Mouse (Mus musculus) embryonic stem cell, embryonic (primary cell): ENCODE measurements around the gene Vipr1.

Experiments
- CTCF ChIA-PET, 4 experiments: fragments of 300-600 bp in 2 of 4; fragments of 350-600 bp in 2 of 4; sonication (Branson Sonifier 250); formaldehyde crosslinking; loops; one replicate each; lab custom pipeline; 2022; ENCODE audit warnings: inconsistent platforms in 2 of 4; lab: Charles Lee
- POLR2A ChIA-PET, 4 experiments: fragments of 300-600 bp in 2 of 4; fragments of 350-600 bp in 2 of 4; sonication (Branson Sonifier 250); formaldehyde crosslinking; loops; one replicate each; lab custom pipeline; 2022; ENCODE audit warnings: antibody characterized with exemption in 4 of 4, inconsistent platforms in 1 of 4; lab: Charles Lee

Gene Vipr1

DNA sequence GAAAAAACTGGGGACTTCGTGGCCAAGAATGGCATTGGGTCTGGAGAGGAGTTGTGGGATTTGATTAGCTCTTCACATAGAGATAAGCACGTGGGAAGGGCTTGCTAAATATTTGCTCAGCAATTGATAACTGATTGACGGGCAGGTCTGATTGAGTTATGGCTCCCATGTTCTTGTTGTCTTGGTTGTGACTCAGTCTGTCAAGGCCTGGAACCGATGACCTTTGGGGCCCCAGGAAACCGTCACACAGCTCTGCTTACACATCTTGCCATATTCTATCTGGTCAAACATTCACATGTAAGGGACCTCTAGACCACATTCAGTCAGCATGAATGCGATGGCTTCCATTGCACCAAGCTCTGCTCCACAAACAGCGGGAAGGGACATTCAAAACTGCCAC is 15.7 kb downstream of the Vipr1 start:
- POLR2A ChIA-PET, result interaction anchor here in 2 of 4 experiments (0.5 to 1.7 kb wide), 2 partner anchors 16 to 726 kb away, joined by 3 to 4 read pairs; partner anchors contain the start of gene Vipr1 (in 1 of the 2)

DNA sequence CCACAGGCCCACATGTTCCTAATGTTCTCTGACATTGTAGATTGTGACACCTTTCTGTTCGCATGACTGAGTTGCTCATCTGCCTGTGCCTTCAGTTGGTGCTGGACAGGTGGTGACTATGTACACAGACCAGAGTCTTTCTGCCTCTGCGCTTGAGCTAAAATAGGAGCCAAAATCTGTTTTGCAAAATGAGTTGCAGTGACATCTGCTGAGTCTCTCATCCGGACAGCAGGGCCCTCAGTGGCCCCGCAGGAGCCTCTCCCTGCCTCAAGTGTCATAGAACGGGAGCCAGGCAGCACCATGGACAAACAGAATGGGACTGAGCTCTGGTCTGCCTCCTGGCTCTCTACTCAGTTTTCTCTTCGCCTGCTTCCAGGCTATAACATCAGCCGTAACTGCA is 17.3 kb downstream of the Vipr1 start:
- POLR2A ChIA-PET, result no interaction called here
- CTCF ChIA-PET, result interaction anchor here in 1 of 4 experiments (0.9 kb wide), 1 partner anchor 201 kb away, joined by 3 read pairs; no protein-coding TSS in a partner anchor

More for the DNA sequence above, 15.7 kb downstream of the Vipr1 start:
- CTCF ChIA-PET, result interaction anchor here in 3 of 4 experiments (0.5 to 0.7 kb wide), 3 partner anchors 16 to 173 kb away, joined by 3 read pairs; no protein-coding TSS in a partner anchor

DNA sequence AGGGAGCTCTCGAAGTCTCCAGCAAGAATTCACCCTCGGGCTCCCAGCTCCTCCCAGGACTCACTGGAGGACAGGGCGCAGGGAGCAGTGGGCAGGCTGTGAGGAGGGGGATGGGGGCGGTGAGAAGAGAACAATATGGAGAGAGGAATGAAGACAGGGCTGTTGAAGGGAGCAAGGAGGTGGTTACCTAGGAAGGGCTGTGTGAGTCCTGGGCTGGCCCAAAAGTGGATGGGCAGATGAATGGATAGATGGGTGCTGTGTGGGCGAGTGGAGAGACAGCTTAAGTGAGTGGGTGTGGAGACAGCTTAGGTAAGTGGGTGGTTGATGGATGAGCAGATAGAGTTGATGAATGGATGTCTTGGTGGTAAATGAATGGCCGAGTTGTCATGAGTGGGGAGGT is 21.0 kb downstream of the Vipr1 start:
- ChIA-PET CTCF (interaction anchor here in 1 of 4 experiments (1.6 kb wide), 1 partner anchor 185 kb away, joined by 5 read pairs; no protein-coding TSS in a partner anchor), POLR2A (no interaction called here)

DNA sequence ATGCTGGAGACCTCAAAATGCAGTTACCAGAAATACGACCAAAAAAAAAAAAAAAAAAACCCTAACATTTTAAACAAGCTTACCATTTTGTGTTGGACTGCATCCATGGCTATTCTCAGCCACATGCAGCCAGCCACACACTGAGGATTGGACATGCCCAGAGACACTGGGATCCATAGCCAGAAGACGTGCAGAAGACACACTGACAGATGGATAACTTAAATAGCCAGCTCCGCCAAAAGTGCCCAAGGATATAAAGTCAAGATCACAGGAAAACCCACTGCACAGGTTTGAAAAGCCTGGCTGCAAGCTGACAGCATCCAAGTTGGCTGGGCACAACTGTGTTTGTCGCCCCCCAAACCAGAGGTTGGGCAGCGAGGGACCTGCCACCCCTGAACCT is 21.6 kb downstream of the Vipr1 start:
- CTCF ChIA-PET, result interaction anchor here in 3 of 4 experiments (0.5 to 2.8 kb wide), 4 partner anchors 9 to 161 kb away, joined by 3 to 6 read pairs (median 4); partner anchors contain the start of genes Lyzl4 (in 1 of the 3) and Vipr1 (in 1 of the 3)
- POLR2A ChIA-PET, result interaction anchor here in 1 of 4 experiments (1.1 kb wide), 1 partner anchor 116 kb away, joined by 6 read pairs; no protein-coding TSS in a partner anchor

DNA sequence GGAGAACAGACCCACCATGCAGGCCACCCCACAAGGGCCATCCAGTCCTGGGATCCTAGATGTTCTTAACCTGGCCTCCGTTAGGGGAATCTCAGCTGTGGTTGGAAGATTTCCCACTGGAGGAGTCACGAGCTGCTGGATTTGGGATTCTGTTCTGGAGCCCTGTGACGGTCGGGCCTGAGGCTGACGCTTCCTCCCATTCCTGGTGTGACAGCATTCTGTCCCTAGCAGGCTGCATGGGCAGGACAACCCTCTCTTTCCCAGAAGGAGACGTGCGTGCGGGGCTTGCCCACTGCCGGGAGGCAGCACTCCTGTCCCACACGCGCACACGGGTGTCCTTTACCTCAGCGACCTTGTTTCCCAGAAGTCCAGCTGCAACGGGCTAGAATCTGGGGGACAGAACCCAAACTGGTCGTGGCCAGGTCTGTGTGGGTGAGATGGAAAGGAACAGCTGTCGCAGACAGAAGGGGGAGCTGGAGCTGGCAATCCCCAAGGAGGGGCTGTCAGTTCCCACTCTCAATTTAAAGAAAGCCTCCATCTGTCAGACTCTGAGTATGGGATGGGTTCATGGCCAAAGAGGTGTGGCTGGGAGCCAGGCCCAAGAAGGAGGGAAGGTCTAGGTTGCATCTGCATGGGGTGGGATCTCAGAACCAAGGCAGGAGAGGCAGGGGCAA is 24.6 kb downstream of the Vipr1 start:
- ChIA-PET POLR2A (interaction anchor here in 1 of 4 experiments (1.2 kb wide), 1 partner anchor 25 kb away, joined by 3 read pairs; the partner anchor contains the start of gene Lyzl4), CTCF (interaction anchor here in 3 of 4 experiments (0.8 to 2.8 kb wide), 5 partner anchors 13 to 187 kb away, joined by 3 to 6 read pairs (median 3); partner anchors contain the start of genes Lyzl4 (in 1 of the 3) and Vipr1 (in 1 of the 3))

DNA sequence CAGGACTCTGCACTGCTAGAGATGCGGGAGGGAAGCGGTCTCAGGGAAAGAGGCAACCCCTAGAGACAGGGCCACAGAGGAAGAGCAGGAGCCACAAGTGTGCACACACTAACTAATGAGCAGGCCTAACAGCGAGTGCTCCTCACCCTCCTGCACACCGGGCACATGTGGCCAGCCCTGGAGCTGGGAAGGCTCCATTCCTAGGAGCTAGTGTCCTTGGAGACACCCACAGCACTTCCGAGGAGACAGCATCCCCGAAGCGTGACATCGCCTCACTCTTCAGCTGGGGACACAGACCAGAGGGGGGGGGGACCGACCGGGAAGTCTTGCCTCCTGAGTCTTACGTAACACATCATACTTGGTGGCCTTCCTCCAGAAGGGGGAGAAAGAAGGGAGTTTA is 25.3 kb downstream of the Vipr1 start:
- CTCF ChIA-PET, result interaction anchor here in 2 of 4 experiments (0.8 to 1.0 kb wide), 3 partner anchors 12 to 188 kb away, joined by 3 read pairs; partner anchors contain the start of gene Lyzl4 (in 1 of the 2)
- POLR2A ChIA-PET, result interaction anchor here in 1 of 4 experiments (1.2 kb wide), 1 partner anchor 26 kb away, joined by 3 read pairs; the partner anchor contains the start of gene Lyzl4

DNA sequence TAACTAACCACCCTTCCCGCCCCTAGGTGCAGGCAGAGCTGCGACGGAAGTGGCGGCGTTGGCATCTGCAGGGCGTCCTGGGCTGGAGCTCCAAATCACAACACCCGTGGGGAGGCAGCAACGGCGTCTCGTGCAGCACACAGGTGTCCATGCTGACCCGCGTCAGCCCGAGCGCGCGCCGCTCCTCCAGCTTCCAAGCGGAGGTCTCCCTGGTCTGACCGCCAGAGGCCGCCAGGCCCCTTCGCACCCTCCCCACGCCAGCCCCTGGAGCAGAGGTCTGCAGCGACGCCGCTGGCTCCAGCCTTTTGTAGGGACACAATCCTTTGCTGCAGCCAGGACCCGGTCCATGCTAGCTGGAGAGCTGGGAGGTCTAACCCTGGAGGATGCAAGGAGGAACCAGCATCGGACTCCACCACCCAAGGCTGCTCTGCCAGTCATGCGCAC is 26.9 kb downstream of the Vipr1 start:
- ChIA-PET CTCF (interaction anchor here (0.5 to 3.1 kb wide), 38 partner anchors 8 to 512 kb away, joined by 3 to 35 read pairs (median 3); partner anchors contain the start of genes Vipr1 (in 3 of the 4), Lyzl4 (in 2 of the 4) and Ss18l2 (in 1 of the 4)), POLR2A (interaction anchor here in 3 of 4 experiments (0.6 to 1.4 kb wide), 8 partner anchors 27 to 189 kb away, joined by 3 to 8 read pairs (median 4); partner anchors contain the start of genes Lyzl4 (in 2 of the 3), Vipr1 (in 2 of the 3) and Ss18l2 (in 1 of the 3))

DNA sequence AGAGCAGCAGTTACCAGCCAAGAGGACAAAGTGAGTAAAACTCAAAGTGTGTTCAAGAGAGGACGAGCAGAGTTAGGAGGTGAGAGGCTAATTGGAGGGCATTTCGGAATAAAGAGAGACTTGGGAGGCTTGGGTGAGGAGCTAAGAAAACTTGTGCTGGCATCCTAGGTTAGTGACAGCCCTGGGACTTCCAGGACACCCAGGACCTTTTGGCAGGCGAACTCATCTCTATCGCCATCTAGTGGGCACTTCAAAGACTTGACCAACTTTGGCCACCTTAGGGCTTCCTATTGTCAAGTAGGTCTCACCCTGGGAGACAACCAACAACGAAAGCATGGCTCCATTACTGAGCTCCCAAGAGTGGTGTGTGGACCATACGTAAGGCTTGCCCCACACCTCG is 28.8 kb downstream of the Vipr1 start:
- CTCF ChIA-PET, result interaction anchor here (0.6 to 3.1 kb wide), 19 partner anchors 8 to 388 kb away, joined by 3 to 35 read pairs (median 4); partner anchors contain the start of genes Lyzl4 (in 1 of the 4), Ss18l2 (in 1 of the 4) and Vipr1 (in 1 of the 4)

DNA sequence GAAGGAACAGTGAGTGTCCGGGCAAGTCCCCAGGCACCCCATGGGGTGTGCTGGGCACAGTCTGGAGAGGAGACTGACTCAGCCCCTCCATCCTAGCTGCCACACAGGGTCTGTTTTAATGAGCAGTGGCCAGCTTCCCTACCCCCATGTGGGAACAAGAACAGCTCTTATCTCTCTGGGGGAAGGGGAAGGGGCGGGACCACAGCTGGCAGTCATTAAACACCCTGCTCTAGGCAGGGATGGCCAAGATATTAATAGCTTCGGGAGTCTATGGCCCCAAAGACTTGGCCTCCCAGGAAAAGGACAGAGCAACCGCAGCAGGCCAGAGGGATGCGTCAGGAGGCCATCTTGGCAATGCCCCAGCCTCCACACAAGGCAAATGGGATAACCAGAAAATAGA is 29.8 kb downstream of the Vipr1 start:
- ChIA-PET CTCF (interaction anchor here in 3 of 4 experiments (0.9 to 2.4 kb wide), 7 partner anchors 10 to 389 kb away, joined by 3 to 11 read pairs (median 5); partner anchors contain the start of genes Lyzl4 (in 1 of the 3) and Vipr1 (in 1 of the 3)), POLR2A (interaction anchor here in 1 of 4 experiments (0.6 kb wide), 1 partner anchor 185 kb away, joined by 3 read pairs; no protein-coding TSS in a partner anchor)

More for the DNA sequence above, 28.8 kb downstream of the Vipr1 start:
- POLR2A ChIA-PET, result interaction anchor here in 1 of 4 experiments (1.3 kb wide), 1 partner anchor 29 kb away, joined by 4 read pairs; the partner anchor contains the start of genes Lyzl4 and Vipr1

DNA sequence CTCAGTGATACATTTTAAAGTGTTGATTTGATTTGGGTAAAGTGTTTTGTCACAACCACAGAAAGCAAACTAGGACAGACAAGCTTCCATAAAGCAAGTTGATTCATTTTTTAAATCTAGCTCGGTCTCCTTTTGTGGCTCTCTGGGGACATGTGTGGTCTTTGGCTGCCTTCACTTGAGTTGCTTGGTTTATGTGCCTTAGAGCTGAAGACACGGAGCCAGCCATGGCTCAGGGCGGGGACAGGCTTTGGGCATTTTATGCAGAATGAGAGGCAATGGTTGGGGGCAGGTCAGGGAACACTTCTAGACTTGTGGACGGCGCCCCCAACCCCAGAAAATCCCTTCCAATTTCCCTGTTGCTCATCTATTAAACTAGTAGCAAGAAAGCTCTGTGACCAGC is 31.2 kb downstream of the Vipr1 start:
- ChIA-PET POLR2A (interaction anchor here in 1 of 4 experiments (1.0 to 1.2 kb wide), 2 partner anchors 32 to 36 kb away, joined by 3 read pairs; partner anchors contain the start of genes Lyzl4 and Ss18l2), CTCF (interaction anchor here in 2 of 4 experiments (0.6 to 1.1 kb wide), 3 partner anchors 10 to 221 kb away, joined by 3 to 5 read pairs (median 5); partner anchors contain the start of genes Lyzl4 (in 1 of the 2) and Vipr1 (in 1 of the 2))

DNA sequence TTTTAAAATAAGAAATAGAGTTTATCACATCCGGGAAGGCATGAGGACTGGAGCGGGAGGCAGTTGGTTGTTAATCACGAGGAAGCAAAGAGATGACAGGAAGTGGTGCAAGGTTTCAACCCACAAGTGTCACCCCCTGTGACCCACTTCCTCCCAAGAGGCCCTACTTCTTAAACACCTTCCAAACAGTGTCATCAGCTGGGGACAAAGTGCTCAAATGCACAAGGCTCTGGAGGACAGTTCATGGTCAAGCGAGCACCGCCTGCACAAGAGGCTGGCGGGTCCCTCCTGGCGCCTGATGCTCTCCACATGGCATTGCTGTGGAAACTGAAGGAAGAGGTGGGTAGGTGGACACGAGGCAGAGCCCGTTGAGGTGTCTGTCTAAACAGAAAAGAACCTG is 32.5 kb downstream of the Vipr1 start:
- CTCF ChIA-PET, result interaction anchor here in 1 of 4 experiments (1.1 kb wide), 1 partner anchor 198 kb away, joined by 3 read pairs; no protein-coding TSS in a partner anchor
- POLR2A ChIA-PET, result interaction anchor here in 2 of 4 experiments (0.6 to 0.7 kb wide), 2 partner anchors 86 to 181 kb away, joined by 3 to 12 read pairs; no protein-coding TSS in a partner anchor

DNA sequence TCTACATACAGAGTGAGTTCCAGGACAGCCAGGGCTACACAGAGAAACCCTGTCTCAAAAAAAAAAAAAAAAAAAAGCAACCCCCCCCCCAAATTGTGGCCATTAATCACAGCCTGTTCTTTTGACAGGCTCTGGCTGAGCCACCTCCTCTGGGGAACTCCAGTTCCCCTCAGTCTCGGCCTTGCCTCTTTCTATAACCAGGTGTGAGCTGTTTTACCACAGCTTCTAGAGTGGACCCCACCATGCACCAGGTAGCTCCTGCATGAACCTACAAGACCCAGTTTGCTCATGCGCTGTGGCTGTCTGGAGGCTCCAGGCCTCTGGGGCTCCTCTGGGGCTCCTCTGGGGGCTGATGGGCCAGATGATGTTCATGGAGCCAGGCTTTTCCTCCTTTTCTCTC is 33.0 kb downstream of the Vipr1 start:
- POLR2A ChIA-PET, result interaction anchor here in 3 of 4 experiments (0.6 to 0.7 kb wide), 5 partner anchors 23 to 457 kb away, joined by 3 to 12 read pairs (median 4); no protein-coding TSS in a partner anchor
- CTCF ChIA-PET, result interaction anchor here in 3 of 4 experiments (0.6 to 1.1 kb wide), 4 partner anchors 34 to 985 kb away, joined by 3 to 6 read pairs (median 3); partner anchors contain the start of gene Lyzl4 (in 1 of the 3)

DNA sequence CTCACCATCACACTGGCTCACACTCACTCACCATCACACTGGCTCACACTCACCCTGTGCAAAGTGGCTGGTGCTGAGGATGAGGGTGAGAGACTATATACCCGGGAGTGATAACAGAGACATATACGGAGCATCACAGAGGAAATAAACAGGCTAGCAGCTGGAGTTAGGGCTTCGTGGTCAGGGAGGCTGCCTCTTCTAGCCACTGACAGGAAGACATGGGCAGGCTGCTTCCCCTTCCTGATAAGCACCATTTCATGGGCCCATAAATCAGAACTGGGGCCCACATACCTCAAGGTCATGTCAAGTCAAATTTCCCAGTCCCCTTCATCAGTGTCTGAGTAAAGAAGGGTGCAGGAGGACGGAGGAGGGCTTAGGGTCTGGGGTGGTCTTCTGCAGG is 34.6 kb downstream of the Vipr1 start:
- CTCF ChIA-PET, result interaction anchor here in 3 of 4 experiments (0.8 to 1.2 kb wide), 4 partner anchors 8 to 200 kb away, joined by 3 to 5 read pairs (median 4); no protein-coding TSS in a partner anchor
- POLR2A ChIA-PET, result interaction anchor here in 1 of 4 experiments (0.6 kb wide), 1 partner anchor 1035 kb away, joined by 5 read pairs; no protein-coding TSS in a partner anchor

DNA sequence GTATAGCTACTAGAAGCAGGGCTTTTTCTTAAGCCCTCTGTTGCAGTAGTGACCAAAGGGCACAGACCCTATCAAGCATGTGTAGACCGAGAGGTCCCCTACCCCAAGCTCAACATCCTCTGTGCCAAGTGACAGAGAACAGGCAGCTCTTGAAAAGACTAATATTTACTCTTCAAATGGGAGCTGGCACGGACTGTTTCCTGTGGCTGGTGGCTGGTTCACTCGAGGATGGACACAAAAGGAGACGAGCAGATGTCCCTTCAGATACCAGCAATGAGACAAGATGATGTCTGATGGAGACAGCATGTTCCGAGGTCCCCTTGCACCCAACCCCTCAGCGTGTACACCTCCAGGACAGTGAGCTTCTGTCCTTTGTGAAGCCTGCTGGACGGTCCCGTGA is 35.0 kb downstream of the Vipr1 start:
- POLR2A ChIA-PET, result interaction anchor here in 1 of 4 experiments (0.6 kb wide), 1 partner anchor 1035 kb away, joined by 5 read pairs; no protein-coding TSS in a partner anchor
- CTCF ChIA-PET, result interaction anchor here in 3 of 4 experiments (0.8 to 1.2 kb wide), 4 partner anchors 8 to 200 kb away, joined by 3 to 5 read pairs (median 4); no protein-coding TSS in a partner anchor

DNA sequence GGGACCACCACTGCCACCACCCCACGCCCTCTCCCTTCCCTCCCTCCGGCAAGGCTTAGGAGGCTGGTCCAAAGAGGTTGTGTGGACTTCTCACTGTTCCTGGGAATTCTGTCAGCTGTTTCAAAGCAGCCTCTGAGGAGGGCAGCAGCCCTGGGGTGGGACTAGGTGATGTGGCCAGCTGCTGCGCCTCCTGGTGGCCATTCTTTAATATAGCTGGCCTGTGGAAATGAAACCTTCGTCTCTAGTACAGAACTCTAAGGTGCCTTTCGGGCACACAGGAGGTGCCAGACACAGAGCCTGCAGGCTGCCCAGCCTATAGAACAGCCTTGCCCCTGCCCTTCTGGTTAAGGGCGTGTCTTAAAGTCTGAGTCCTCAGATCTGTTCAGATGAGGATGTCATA is 37.0 kb downstream of the Vipr1 start:
- CTCF ChIA-PET, result interaction anchor here (0.5 to 2.6 kb wide), 47 partner anchors 8 to 1294 kb away, joined by 3 to 35 read pairs (median 4); partner anchors contain the start of genes Lyzl4 (in 2 of the 4), Vipr1 (in 2 of the 4), Nktr (in 1 of the 4) and Ss18l2 (in 1 of the 4)
- POLR2A ChIA-PET, result interaction anchor here in 1 of 4 experiments (0.8 kb wide), 1 partner anchor 40 kb away, joined by 3 read pairs; the partner anchor contains the start of gene Nktr

DNA sequence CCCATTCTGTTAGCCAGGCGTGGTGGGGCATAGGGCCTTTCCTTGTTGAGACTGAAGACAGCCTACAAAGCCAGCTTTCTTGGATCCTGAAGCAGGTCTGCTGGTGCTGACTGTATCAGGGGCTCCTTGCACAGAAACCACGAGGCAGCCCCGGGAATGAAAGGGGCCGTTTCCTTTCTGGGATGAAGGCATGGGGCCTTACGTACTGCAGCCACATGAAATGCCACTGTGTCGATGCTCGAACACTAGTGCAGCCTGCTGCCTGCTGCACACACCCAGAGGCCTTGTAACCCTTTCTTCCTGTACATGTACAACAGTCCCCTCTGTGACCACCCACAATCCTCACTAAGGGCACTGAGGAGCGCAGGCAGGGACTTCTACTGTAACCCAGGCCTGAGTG is 38.7 kb downstream of the Vipr1 start:
- CTCF ChIA-PET, result interaction anchor here in 1 of 4 experiments (1.3 to 2.6 kb wide), 3 partner anchors 11 to 204 kb away, joined by 4 to 35 read pairs (median 8); no protein-coding TSS in a partner anchor
- POLR2A ChIA-PET, result interaction anchor here in 1 of 4 experiments (1.3 kb wide), 1 partner anchor 204 kb away, joined by 4 read pairs; no protein-coding TSS in a partner anchor
